Mouse (Mus musculus): ENCODE measurements around the gene Gspt1.

GRCm38 (mm10) chr16:11303741-11304140 is 49.6 kb upstream of the Gspt1 start:
- TF ChIP-seq CTCF (IDR thresholded peaks at IDR 0.05; ENCODE audit: extremely low read depth, insufficient read depth, insufficient read length, insufficient replicate concordance) (no peak), POLR2A (IDR thresholded peaks at IDR 0.05; ENCODE audit: low read depth, low read length) (no peak)

Measured in spleen, adult 2 months (tissue).